Mouse (Mus musculus): ENCODE measurements around the gene Dnajc1. TPM values are rescaled to one million over a fixed set of nuclear protein-coding genes. Genes with fewer than 3 reads are reported as not detected.

The Dnajc1 gene
- polyA plus RNA-seq, 1 experiment from 2014 or later, result 20.9 TPM

DNA sequence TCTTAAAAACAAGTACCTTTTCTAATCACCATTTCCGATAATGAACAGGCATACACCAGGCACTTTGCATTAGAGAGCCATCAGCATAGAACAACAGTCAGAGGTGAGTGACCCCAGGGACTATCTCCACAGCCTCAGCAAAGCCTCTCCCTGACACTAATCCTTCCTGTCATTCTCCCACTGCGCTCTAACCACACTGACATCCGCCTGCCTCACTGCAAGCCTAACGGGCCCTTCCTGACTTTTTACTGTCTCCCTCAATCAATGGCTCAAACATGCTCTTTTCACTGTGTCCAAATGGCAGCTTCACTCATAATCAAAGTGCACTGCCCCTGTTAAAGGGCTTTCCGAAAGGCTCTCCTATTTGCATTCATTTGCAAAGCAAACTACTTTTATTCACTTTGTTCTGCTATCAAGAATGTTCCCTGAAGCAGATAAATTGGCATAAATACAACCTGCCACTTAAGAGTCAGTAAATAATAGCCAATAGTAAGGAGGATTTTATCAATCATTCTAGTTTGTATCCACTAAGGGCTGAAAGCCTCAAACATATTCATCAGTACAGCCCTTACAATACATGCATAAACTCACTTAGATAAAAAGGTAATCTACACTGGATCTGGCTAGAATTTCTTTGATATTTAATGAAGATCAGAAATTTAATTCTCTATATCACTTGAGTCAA lies 159.6 kb downstream of the Dnajc1 start:
- WGBS, result 7% methylated on average over 5 of the region's 5 CpGs
- no peak overlapping the region for H3K4me2 ChIP-seq (replicated peaks)
- no peak overlapping the region for H3K27ac ChIP-seq
- peaks cover 7% of the 10 kb centered on the region for H3K4me1 ChIP-seq (replicated peaks; ENCODE audit: control insufficient read depth, insufficient read depth, low read length)
- no peak overlapping the region for H3K4me3 ChIP-seq (replicated peaks; ENCODE audit: low read length)
- H3K27me3 ChIP-seq (ENCODE audit: control insufficient read depth, insufficient read depth, low read length), result no peaks in the 10 kb centered on the region
- H3K9me3 ChIP-seq (ENCODE audit: control insufficient read depth, low read length), result no peaks in the 10 kb centered on the region
- H3K9ac ChIP-seq, result no peak overlapping the region
- H3K36me3 ChIP-seq (replicated peaks; ENCODE audit: control insufficient read depth, insufficient read depth), result no peaks in the 10 kb centered on the region
- ATAC-seq (ENCODE audit: low FRiP score) (peak; percentile 52; the same call in 1 of the 2 replicates), DNase-seq (ENCODE audit: low spot score) (no peak)

DNA sequence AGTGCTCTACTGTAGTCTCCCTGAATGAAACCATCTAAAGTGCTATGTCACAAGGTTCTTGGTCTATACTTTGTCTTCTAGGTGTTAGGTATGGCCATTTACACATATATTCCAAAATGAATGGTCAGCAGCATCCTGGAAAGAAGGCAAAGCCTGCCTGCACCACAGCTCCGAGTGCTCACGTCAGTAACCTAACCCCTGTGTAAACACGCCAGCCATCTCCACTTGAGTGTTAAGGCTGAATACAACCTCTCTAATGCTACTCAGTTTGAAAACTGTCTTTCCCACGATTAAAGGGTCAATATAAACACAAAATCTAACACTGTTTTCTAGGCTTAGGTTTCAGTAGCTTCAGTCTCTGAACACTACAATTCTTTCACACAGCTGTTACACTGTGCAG lies 161.5 kb downstream of the Dnajc1 start:
- Histone ChIP-seq H3K9me3 (ENCODE audit: control insufficient read depth, low read length) (no peaks in the 10 kb centered on the region), H3K36me3 (replicated peaks; ENCODE audit: control insufficient read depth, insufficient read depth) (no peaks in the 10 kb centered on the region), H3K27ac (no peak overlapping the region), H3K4me2 (replicated peaks) (no peak overlapping the region), H3K27me3 (ENCODE audit: control insufficient read depth, insufficient read depth, low read length) (no peaks in the 10 kb centered on the region), H3K9ac (no peak overlapping the region), H3K4me1 (replicated peaks; ENCODE audit: control insufficient read depth, insufficient read depth, low read length) (peaks cover 7% of the 10 kb centered on the region), H3K4me3 (replicated peaks; ENCODE audit: low read length) (no peak overlapping the region)
- WGBS, result 77% methylated on average over 4 of the region's 4 CpGs
- ATAC-seq (ENCODE audit: low FRiP score) (no peak), DNase-seq (ENCODE audit: low spot score) (no peak)

DNA sequence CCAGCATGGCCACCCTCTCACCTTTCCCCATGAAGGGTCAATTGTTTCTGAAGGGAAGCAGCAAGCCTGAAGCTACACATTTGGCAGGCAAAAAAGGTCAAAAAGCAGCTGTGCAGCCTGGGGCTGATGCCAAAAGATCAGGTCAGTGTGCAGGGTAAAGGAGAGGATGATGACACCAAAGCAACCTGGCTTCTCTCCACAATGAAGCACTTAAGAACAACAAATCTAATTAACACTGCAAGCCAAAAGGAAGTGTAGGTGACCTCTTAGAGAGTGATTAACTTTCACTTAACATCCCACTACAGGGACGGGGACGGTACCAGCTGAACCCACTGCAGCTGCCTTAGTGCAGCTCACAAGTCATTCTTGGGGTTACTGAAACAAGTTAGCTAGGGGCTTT lies 163.4 kb downstream of the Dnajc1 start:
- Histone ChIP-seq H3K36me3 (replicated peaks; ENCODE audit: control insufficient read depth, insufficient read depth) (no peaks in the 10 kb centered on the region), H3K4me2 (replicated peaks) (no peak overlapping the region), H3K9ac (no peak overlapping the region), H3K4me1 (replicated peaks; ENCODE audit: control insufficient read depth, insufficient read depth, low read length) (peaks cover 7% of the 10 kb centered on the region), H3K9me3 (ENCODE audit: control insufficient read depth, low read length) (no peaks in the 10 kb centered on the region), H3K4me3 (replicated peaks; ENCODE audit: low read length) (no peak overlapping the region), H3K27me3 (ENCODE audit: control insufficient read depth, insufficient read depth, low read length) (no peaks in the 10 kb centered on the region), H3K27ac (no peak overlapping the region)
- DNase-seq (ENCODE audit: low spot score) (no peak), ATAC-seq (ENCODE audit: low FRiP score) (no peak)
- WGBS, result 39% methylated on average over 2 of the region's 2 CpGs

DNA sequence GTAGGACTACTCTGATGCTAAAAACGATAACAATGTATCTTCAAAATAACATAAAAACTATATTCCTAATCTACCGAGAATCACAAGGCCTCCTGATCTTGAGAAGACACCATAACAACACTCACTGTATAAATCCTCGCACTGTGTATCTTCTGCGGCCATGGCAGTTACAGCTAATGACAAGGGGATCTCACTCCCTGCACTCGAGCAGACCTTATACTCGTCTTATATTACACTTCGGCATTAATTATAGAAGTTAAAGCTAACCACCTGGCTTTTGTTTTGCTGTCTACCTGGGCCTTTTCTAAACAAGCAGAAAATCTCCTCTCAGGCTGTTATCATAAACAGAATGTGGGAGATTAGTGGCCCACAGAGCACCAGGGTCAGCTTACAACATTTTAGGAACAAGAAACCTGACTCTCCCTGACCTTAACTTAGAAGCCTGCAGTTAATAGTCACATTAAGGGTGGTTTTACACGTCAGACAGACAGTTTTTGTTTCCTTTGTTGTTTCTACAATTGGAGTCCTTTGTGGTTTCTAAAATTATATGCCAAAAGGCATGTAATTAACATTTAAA lies 164.1 kb downstream of the Dnajc1 start:
- Histone ChIP-seq H3K27me3 (ENCODE audit: control insufficient read depth, insufficient read depth, low read length) (no peaks in the 10 kb centered on the region), H3K9me3 (ENCODE audit: control insufficient read depth, low read length) (no peaks in the 10 kb centered on the region), H3K9ac (no peak overlapping the region), H3K4me2 (replicated peaks) (no peak overlapping the region), H3K4me3 (replicated peaks; ENCODE audit: low read length) (no peak overlapping the region), H3K36me3 (replicated peaks; ENCODE audit: control insufficient read depth, insufficient read depth) (no peaks in the 10 kb centered on the region), H3K4me1 (replicated peaks; ENCODE audit: control insufficient read depth, insufficient read depth, low read length) (peaks cover 7% of the 10 kb centered on the region; the same call in 1 of the 2 replicates), H3K27ac (no peak overlapping the region)
- DNase-seq (ENCODE audit: low spot score) (no peak), ATAC-seq (ENCODE audit: low FRiP score) (no peak)
- WGBS, result 79% methylated on average over 8 of the region's 8 CpGs

- ATAC-seq (ENCODE audit: low FRiP score), result no peak
- no peak overlapping the region for H3K4me2 ChIP-seq (replicated peaks)
- DNase-seq (ENCODE audit: low spot score), result no peak
- no peaks in the 10 kb centered on the region for H3K27me3 ChIP-seq (ENCODE audit: control insufficient read depth, insufficient read depth, low read length)
- H3K4me3 ChIP-seq (replicated peaks; ENCODE audit: low read length), result no peak overlapping the region
- H3K36me3 ChIP-seq (replicated peaks; ENCODE audit: control insufficient read depth, insufficient read depth), result peaks cover 40% of the 10 kb centered on the region
- H3K9me3 ChIP-seq (ENCODE audit: control insufficient read depth, low read length), result no peaks in the 10 kb centered on the region
- 84% methylated on average over 13 of the region's 13 CpGs for WGBS
- no peak overlapping the region for H3K9ac ChIP-seq
- H3K27ac ChIP-seq, result no peak overlapping the region
- H3K4me1 ChIP-seq (replicated peaks; ENCODE audit: control insufficient read depth, insufficient read depth, low read length), result no peaks in the 10 kb centered on the region
These were observed 173.1 kb downstream of the Dnajc1 start for GRCm38 (mm10) chr2:18219569-18219968.

GRCm38 (mm10) chr2:18219136-18219535 lies 173.5 kb downstream of the Dnajc1 start:
- ATAC-seq (ENCODE audit: low FRiP score), result no peak

GRCm38 (mm10) chr2:18218500-18218899 lies 174.1 kb downstream of the Dnajc1 start:
- no peak overlapping the region for H3K4me2 ChIP-seq (replicated peaks)
- ATAC-seq (ENCODE audit: low FRiP score) (no peak), DNase-seq (ENCODE audit: low spot score) (no peak)
- H3K27me3 ChIP-seq (ENCODE audit: control insufficient read depth, insufficient read depth, low read length), result no peaks in the 10 kb centered on the region
- no peaks in the 10 kb centered on the region for H3K4me1 ChIP-seq (replicated peaks; ENCODE audit: control insufficient read depth, insufficient read depth, low read length)
- H3K9ac ChIP-seq, result no peak overlapping the region
- H3K9me3 ChIP-seq (ENCODE audit: control insufficient read depth, low read length), result no peaks in the 10 kb centered on the region
- 72% methylated on average over 5 of the region's 5 CpGs for WGBS
- H3K27ac ChIP-seq, result no peak overlapping the region
- no peak overlapping the region for H3K4me3 ChIP-seq (replicated peaks; ENCODE audit: low read length)
- H3K36me3 ChIP-seq (replicated peaks; ENCODE audit: control insufficient read depth, insufficient read depth), result peaks cover 51% of the 10 kb centered on the region

More at GRCm38 (mm10) chr2:18219136-18219535, 173.5 kb downstream of the Dnajc1 start:
- no peak overlapping the region for H3K9ac ChIP-seq
- H3K36me3 ChIP-seq (replicated peaks; ENCODE audit: control insufficient read depth, insufficient read depth), result peaks cover 44% of the 10 kb centered on the region
- no peak overlapping the region for H3K4me3 ChIP-seq (replicated peaks; ENCODE audit: low read length)
- H3K4me2 ChIP-seq (replicated peaks), result no peak overlapping the region
- no peaks in the 10 kb centered on the region for H3K4me1 ChIP-seq (replicated peaks; ENCODE audit: control insufficient read depth, insufficient read depth, low read length)
- H3K9me3 ChIP-seq (ENCODE audit: control insufficient read depth, low read length), result no peaks in the 10 kb centered on the region
- 83% methylated on average over 8 of the region's 8 CpGs for WGBS
- H3K27me3 ChIP-seq (ENCODE audit: control insufficient read depth, insufficient read depth, low read length), result no peaks in the 10 kb centered on the region
- no peak for DNase-seq (ENCODE audit: low spot score)
- no peak overlapping the region for H3K27ac ChIP-seq

DNA sequence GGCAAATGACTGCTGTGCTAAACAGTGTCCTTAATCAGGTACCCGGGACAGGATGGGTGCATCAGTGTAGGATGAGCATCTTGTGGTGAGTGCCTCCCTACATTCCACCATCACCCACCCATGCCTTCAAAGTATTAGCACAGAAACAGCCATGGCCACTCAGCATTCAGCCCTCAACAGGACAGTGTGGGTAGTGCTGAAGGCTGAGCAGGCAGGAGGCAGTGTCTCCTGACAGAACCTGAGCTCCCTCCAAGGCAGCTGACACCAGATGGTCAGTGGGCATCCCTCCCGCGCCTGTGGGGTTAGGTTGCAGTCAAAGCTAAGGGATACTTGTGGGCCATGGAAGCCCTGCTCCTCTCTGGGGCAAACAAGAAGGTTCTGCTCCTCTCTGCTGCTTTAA lies 174.8 kb downstream of the Dnajc1 start:
- no peaks in the 10 kb centered on the region for H3K9me3 ChIP-seq (ENCODE audit: control insufficient read depth, low read length)
- no peaks in the 10 kb centered on the region for H3K27me3 ChIP-seq (ENCODE audit: control insufficient read depth, insufficient read depth, low read length)
- no peak overlapping the region for H3K4me3 ChIP-seq (replicated peaks; ENCODE audit: low read length)
- WGBS, result 51% methylated on average over 3 of the region's 3 CpGs
- no peak overlapping the region for H3K27ac ChIP-seq
- H3K36me3 ChIP-seq (replicated peaks; ENCODE audit: control insufficient read depth, insufficient read depth), result peaks cover 57% of the 10 kb centered on the region
- DNase-seq (ENCODE audit: low spot score) (no peak), ATAC-seq (ENCODE audit: low FRiP score) (peak; percentile 41; the same call in 1 of the 2 replicates)
- no peaks in the 10 kb centered on the region for H3K4me1 ChIP-seq (replicated peaks; ENCODE audit: control insufficient read depth, insufficient read depth, low read length)
- H3K9ac ChIP-seq, result no peak overlapping the region
- H3K4me2 ChIP-seq (replicated peaks), result no peak overlapping the region

DNA sequence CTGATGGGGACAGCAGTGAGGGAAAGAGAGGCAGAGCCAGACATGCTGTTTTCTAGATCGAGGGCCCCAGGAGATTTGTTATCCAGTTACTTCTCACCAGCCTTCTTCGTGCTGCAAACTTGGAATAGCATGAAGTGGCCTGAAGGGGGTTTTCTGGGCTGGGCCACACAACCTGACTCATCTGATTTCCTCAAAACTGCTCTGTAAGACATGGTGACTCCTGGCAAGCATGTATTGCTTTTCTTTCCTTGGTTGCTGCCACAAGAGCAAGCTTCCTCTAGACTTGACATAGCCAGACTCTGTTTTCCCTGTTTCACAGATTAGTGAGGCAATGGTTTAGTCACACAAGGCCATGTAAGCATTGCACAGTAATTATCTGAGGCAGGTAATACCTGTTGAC lies 178.6 kb downstream of the Dnajc1 start:
- H3K9me3 ChIP-seq (ENCODE audit: control insufficient read depth, low read length), result no peaks in the 10 kb centered on the region
- ATAC-seq (ENCODE audit: low FRiP score) (no peak), DNase-seq (ENCODE audit: low spot score) (no peak)
- 80% methylated on average over 2 of the region's 2 CpGs for WGBS
- H3K36me3 ChIP-seq (replicated peaks; ENCODE audit: control insufficient read depth, insufficient read depth), result peaks cover 76% of the 10 kb centered on the region
- H3K9ac ChIP-seq, result no peak overlapping the region
- no peak overlapping the region for H3K4me3 ChIP-seq (replicated peaks; ENCODE audit: low read length)
- no peaks in the 10 kb centered on the region for H3K27me3 ChIP-seq (ENCODE audit: control insufficient read depth, insufficient read depth, low read length)
- no peak overlapping the region for H3K27ac ChIP-seq
- no peak overlapping the region for H3K4me2 ChIP-seq (replicated peaks)
- no peaks in the 10 kb centered on the region for H3K4me1 ChIP-seq (replicated peaks; ENCODE audit: control insufficient read depth, insufficient read depth, low read length)

Measured in hindbrain, embryonic 14.5 days (tissue).